Mouse (Mus musculus): Measurements from ENCODE around the gene Egf. TPM values are rescaled to one million over a fixed set of nuclear protein-coding genes. Genes with fewer than 3 reads are reported as not detected.

The Egf gene
- polyA plus RNA-seq, 1 experiment = 0.77 TPM

- H3K4me3 ChIP-seq (ENCODE audit: low read depth, low read length) = no peak overlapping the region
- no peak overlapping the region for H3K27ac ChIP-seq (ENCODE audit: insufficient read depth, low read depth, low read length)
- 94% methylated on average over 4 of the region's 4 CpGs for WGBS
- no peak for TF ChIP-seq POLR2A (IDR thresholded peaks at IDR 0.05; ENCODE audit: low read depth, low read length)
- H3K4me1 ChIP-seq (ENCODE audit: control insufficient read depth, insufficient read depth, insufficient read length, low read length) = no peaks in the 10 kb centered on the region
- no peaks in the 10 kb centered on the region for H3K27me3 ChIP-seq (ENCODE audit: control insufficient read depth, insufficient read depth, low read length)
- no peaks in the 10 kb centered on the region for H3K36me3 ChIP-seq (ENCODE audit: control insufficient read depth, insufficient read depth, low read length)
These were observed 61.5 kb downstream of the Egf start for GRCm38 (mm10) chr3:129693581-129693980.

- Histone ChIP-seq H3K4me1 (ENCODE audit: control insufficient read depth, insufficient read depth, insufficient read length, low read length) (no peaks in the 10 kb centered on the region), H3K27ac (ENCODE audit: insufficient read depth, low read depth, low read length) (no peak overlapping the region), H3K36me3 (ENCODE audit: control insufficient read depth, insufficient read depth, low read length) (no peaks in the 10 kb centered on the region), H3K4me3 (ENCODE audit: low read depth, low read length) (no peak overlapping the region), H3K27me3 (ENCODE audit: control insufficient read depth, insufficient read depth, low read length) (no peaks in the 10 kb centered on the region)
- 68% methylated on average over 16 of the region's 16 CpGs for WGBS
- TF ChIP-seq CTCF (IDR thresholded peaks at IDR 0.05; ENCODE audit: extremely low read depth, insufficient read length, insufficient replicate concordance, low read depth, low read length) (no peak), POLR2A (IDR thresholded peaks at IDR 0.05; ENCODE audit: low read depth, low read length) (no peak)
These were observed 62.3 kb downstream of the Egf start for GRCm38 (mm10) chr3:129692816-129693215.

- no peaks in the 10 kb centered on the region for H3K4me1 ChIP-seq (ENCODE audit: control insufficient read depth, insufficient read depth, insufficient read length, low read length)
- no peak overlapping the region for H3K27ac ChIP-seq (ENCODE audit: insufficient read depth, low read depth, low read length)
- H3K27me3 ChIP-seq (ENCODE audit: control insufficient read depth, insufficient read depth, low read length) = no peaks in the 10 kb centered on the region
- H3K4me3 ChIP-seq (ENCODE audit: low read depth, low read length) = no peak overlapping the region
- H3K36me3 ChIP-seq (ENCODE audit: control insufficient read depth, insufficient read depth, low read length) = no peaks in the 10 kb centered on the region; the same call in 1 of the 2 replicates
- no peak for TF ChIP-seq POLR2A (IDR thresholded peaks at IDR 0.05; ENCODE audit: low read depth, low read length)
- TF ChIP-seq CTCF (IDR thresholded peaks at IDR 0.05; ENCODE audit: extremely low read depth, insufficient read length, insufficient replicate concordance, low read depth, low read length) = no peak
- WGBS = 81% methylated on average over 5 of the region's 5 CpGs
These were observed 67.7 kb downstream of the Egf start for GRCm38 (mm10) chr3:129687429-129687828.

- H3K36me3 ChIP-seq (ENCODE audit: control insufficient read depth, insufficient read depth, low read length) = no peaks in the 10 kb centered on the region; the same call in 1 of the 2 replicates
- WGBS = 58% methylated on average over 8 of the region's 8 CpGs
- no peaks in the 10 kb centered on the region for H3K4me1 ChIP-seq (ENCODE audit: control insufficient read depth, insufficient read depth, insufficient read length, low read length)
- no peaks in the 10 kb centered on the region for H3K27me3 ChIP-seq (ENCODE audit: control insufficient read depth, insufficient read depth, low read length)
- TF ChIP-seq POLR2A (IDR thresholded peaks at IDR 0.05; ENCODE audit: low read depth, low read length) = no peak
- no peak for TF ChIP-seq CTCF (IDR thresholded peaks at IDR 0.05; ENCODE audit: extremely low read depth, insufficient read length, insufficient replicate concordance, low read depth, low read length)
- H3K4me3 ChIP-seq (ENCODE audit: low read depth, low read length) = no peak overlapping the region
- H3K27ac ChIP-seq (ENCODE audit: insufficient read depth, low read depth, low read length) = no peak overlapping the region
These were observed 68.3 kb downstream of the Egf start for GRCm38 (mm10) chr3:129686698-129687333.

- Histone ChIP-seq H3K36me3 (ENCODE audit: control insufficient read depth, insufficient read depth, low read length) (no peaks in the 10 kb centered on the region; the same call in 1 of the 2 replicates), H3K27me3 (ENCODE audit: control insufficient read depth, insufficient read depth, low read length) (no peaks in the 10 kb centered on the region), H3K4me3 (ENCODE audit: low read depth, low read length) (no peak overlapping the region), H3K27ac (ENCODE audit: insufficient read depth, low read depth, low read length) (no peak overlapping the region), H3K4me1 (ENCODE audit: control insufficient read depth, insufficient read depth, insufficient read length, low read length) (no peaks in the 10 kb centered on the region)
- TF ChIP-seq CTCF (IDR thresholded peaks at IDR 0.05; ENCODE audit: extremely low read depth, insufficient read length, insufficient replicate concordance, low read depth, low read length) (no peak), POLR2A (IDR thresholded peaks at IDR 0.05; ENCODE audit: low read depth, low read length) (no peak)
- 91% methylated on average over 12 of the region's 12 CpGs for WGBS
These were observed 68.9 kb downstream of the Egf start for GRCm38 (mm10) chr3:129686196-129686595.

GRCm38 (mm10) chr3:129683060-129683679 is 71.9 kb downstream of the Egf start:
- H3K36me3 ChIP-seq (ENCODE audit: control insufficient read depth, insufficient read depth, low read length) = no peaks in the 10 kb centered on the region; the same call in 1 of the 2 replicates
- H3K4me1 ChIP-seq (ENCODE audit: control insufficient read depth, insufficient read depth, insufficient read length, low read length) = no peaks in the 10 kb centered on the region
- TF ChIP-seq POLR2A (IDR thresholded peaks at IDR 0.05; ENCODE audit: low read depth, low read length) (no peak), CTCF (IDR thresholded peaks at IDR 0.05; ENCODE audit: extremely low read depth, insufficient read length, insufficient replicate concordance, low read depth, low read length) (peak; percentile 44; the same call in 1 of the 2 replicates)
- H3K4me3 ChIP-seq (ENCODE audit: low read depth, low read length) = no peak overlapping the region
- no peak overlapping the region for H3K27ac ChIP-seq (ENCODE audit: insufficient read depth, low read depth, low read length)
- no peaks in the 10 kb centered on the region for H3K27me3 ChIP-seq (ENCODE audit: control insufficient read depth, insufficient read depth, low read length)
- 88% methylated on average over 10 of the region's 10 CpGs for WGBS

GRCm38 (mm10) chr3:129682389-129682788 is 72.7 kb downstream of the Egf start:
- Histone ChIP-seq H3K4me3 (ENCODE audit: low read depth, low read length) (no peak overlapping the region), H3K4me1 (ENCODE audit: control insufficient read depth, insufficient read depth, insufficient read length, low read length) (no peaks in the 10 kb centered on the region), H3K36me3 (ENCODE audit: control insufficient read depth, insufficient read depth, low read length) (no peaks in the 10 kb centered on the region; the same call in 1 of the 2 replicates), H3K27me3 (ENCODE audit: control insufficient read depth, insufficient read depth, low read length) (no peaks in the 10 kb centered on the region), H3K27ac (ENCODE audit: insufficient read depth, low read depth, low read length) (no peak overlapping the region)
- no peak for TF ChIP-seq POLR2A (IDR thresholded peaks at IDR 0.05; ENCODE audit: low read depth, low read length)
- WGBS = 87% methylated on average over 10 of the region's 10 CpGs
